Mouse (Mus musculus): ENCODE measurements around the gene Car8.
A peak's percentile ranks its signal among the peaks of the same experiment; 100 is the strongest.

Gene Car8

DNA sequence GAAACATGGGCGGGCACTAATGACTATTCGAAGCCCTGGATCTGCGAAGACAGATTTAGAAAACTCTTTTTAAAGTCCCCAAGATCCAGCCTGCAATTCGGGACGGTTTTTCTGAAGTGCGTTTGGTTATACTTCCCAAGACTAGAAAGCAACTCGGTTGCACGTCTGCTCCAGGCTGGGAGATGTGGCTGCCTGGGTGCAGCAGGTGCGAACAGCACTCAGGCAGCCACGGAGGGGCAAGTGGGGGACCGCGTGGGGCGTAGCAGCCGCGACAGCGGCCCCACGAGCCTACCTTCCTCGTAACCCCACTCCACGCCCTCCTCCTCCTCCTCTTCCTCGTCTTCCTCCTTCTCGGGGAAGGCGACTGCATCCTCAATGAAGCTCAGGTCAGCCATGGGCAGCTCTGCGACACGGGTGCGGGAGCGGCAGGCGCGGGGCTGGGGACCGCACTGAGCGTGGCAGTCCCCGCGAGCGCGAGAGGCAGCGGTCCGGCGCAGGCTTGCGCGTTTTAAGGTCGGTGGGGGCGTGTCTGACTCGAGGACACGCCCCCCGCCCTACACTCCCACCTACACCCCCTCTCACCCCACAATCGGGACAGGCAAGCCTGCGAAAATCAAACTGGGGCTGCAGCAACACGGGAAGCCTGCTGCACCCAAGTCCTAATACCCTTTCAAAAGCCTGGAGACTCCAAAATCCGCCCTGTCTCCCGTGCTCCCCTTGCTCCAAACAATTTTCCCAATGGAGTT, at the start of gene Car8:
TSS of gene Car8 (minus strand) at position 482 of the 746 bp plus-strand sequence.
- DNase-seq: peak; percentile 49

DNA sequence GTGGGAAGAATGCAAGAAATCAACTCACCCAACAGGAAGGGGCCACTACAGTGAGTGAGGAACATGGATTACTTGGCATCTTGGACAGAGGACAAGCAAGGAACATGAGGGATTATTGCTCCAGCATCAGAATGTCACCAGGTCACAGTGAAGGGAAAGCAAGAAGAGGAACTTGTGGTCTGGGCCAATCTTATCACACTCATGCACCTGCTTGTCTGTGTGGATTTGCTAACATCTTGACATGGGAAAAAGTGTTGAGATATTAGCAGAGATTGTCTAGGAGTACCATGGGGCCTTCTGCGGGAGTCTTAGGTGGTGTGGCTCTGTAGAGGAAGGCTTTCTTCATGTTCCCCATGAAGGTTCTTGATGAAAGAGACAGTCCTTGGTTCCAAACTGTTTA, 46.1 kb upstream of the Car8 start:
- no peak for DNase-seq

DNA sequence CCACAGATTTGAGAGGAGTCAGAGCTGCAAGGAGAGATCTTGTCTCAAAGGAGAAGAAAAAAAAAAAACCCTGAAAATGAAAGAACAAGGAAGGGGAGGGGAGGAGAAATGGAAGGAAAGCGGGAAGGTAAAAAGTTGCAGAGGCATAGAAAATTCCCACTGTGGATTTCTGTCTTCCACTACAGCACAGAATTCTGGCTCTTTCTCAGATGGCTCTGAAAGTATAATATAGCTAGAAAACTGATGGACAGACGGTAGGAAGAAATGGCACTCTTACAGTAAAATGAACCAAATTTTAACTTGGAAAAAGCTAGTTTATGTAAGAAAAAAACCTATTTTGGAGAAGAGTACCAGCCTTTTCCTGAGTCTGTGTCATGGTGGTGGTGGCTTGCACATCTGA, 39.3 kb upstream of the Car8 start:
- DNase-seq: no peak

DNA sequence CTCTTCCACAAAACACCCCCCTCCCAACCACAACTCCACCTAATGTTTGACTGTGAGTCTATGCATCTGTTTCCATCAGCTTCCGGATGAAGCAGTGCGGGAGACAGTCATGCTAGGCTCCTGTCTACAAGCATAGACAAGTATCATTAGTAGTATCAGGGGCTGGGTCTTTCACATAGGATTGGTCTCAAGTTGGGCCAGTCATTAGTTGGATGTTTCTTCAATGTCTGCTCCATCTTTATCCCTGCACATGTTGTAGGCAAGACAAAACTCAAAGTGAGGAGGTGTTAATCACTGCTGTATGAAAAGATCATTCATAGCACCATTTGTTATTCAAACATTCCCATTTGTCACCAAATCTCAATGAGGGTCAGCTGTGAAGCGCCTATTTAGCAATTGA, 11.0 kb upstream of the Car8 start:
- DNase-seq: no peak

DNA sequence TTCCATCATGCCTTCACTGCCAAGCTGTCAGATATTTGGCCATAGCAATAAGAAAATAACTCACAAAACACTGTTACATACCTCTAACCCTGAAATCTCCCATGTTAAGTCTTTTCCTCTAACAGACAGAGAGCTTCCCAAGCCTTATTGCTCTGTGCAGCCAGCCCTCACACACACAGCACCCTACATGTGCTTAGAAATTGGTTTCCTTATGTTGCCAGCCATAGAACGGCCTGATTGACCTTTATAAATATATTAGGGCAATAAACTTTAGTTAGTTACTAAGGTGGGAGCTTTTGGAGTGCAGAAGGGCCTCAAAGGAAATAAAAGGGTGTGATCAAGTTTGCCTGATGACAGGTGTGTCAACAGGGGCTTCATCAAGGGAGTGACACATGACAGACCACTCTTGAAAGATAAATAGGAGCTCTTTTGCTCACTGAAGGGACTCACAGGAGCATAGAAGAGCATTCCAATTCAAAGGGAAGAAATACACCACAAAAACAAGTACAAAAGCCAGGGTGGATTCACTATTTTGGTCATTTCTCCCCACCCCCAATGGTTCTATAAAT, 6.7 kb upstream of the Car8 start:
- no peak for DNase-seq

DNA sequence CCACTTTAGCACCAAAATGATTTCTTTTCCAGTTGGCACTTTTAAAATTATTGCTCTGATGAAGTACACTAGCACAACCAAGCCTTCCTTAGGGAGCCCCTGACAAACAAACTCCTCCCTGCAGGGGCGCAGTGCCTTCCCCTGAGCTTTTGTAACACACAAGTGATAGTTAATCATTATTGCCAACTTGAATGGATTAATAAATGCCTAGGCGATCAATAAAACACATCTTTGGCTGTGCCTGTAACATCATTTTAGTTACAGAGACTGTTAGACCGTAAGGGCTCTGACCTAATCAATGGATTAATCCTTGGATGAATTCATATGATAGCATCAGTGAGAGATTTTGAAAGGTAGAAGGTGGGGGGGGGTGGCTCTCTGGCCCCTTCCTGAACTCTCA, 6.2 kb upstream of the Car8 start:
- DNase-seq: no peak

DNA sequence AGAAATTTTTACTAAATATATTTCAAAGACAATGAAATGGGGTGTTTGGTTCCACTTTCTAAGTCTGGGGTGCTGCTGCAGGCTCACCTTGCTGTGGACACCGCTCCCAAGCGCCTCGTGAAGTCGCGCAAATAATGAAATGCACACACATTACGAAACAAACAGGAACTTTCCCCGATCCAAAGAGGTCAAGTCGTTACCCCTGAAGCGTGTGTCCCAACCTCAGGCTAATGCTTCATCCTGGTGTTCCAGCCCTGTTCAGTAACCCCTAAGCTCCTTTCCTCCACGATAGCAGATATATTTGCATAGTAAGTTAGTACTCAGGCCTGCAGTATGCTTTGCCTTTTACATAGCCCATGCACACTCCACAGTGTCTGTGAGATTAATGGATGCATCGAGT, 858 bp upstream of the Car8 start:
- no peak for DNase-seq

DNA sequence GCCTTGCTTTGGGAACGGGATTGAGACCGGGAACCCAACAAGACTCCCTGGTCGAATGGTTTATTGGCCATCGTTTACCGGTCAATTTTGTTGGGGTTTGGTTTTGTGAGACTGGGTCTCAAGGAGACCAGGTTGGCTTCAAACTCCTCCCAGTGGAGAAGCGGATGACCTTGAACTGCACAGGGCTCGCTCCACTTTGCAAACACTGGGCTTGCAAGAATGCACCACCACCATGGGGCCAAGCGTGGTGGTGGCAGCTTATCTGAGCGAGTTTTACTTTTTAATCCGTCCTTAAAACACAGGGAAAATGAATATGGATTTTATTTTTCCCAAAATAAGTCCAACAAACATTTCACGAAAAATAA, 447 bp upstream of the Car8 start:
- DNase-seq: no peak

DNA sequence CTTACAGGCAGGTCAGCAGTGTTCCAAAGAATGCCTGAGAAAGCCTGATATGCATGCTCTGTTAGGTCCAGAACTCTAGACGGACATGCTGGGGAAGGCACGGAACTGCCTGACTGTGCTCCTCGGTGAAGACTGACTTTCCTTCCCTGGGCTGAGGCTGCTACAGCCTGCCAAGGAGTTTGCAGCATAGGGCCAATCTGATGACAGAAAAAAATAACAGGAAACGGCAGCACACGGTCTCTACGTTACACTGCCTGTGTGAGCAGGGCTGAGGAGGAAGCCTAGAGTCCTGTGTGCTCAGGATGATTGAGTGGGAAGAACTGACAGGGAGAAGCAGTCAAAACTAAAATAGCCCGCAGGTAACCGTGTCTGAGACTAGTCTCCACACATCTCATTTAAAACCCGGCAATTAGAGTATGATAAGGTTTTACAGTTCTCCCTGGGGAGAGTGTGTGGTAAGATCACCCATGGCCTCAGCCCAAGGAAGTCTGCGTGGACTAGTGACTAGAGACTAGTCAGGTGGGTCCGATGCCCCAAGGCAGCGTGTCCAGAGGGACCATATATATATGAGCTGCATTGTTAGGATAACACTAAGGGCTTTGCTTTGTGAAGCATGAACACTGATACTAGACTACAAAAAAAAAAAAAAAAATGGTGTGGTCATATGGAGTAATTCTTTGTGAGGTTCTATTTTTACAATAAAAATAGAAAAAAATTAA, 6.3 kb downstream of the Car8 start:
- DNase-seq: no peak

DNA sequence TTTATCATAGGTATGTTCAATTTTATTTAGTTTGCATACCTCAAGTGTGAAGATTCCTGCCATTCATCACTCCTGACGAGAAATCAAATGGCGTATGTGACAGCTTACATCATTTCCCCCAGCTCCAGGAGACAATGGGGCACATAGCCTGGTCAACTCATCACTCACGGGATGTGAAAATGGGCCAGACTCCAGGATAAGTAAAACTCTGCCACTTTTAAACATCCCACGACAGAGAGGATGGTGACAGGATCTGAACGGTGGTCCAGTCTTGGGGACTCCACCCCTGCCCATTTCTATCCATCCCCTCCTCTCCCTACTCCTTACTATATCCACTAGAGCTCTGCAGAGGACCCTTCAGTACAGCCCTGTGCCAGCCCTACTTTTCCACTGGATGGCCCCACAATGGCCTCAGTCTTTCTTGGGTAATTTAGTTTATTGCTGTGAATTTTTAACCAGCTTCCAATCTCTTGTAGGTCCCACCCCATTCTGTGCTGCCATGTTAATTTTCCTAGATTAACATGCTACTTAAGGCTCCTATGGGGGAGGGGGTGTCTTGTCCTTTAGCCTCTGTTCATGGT, 7.5 kb downstream of the Car8 start:
- DNase-seq: no peak

DNA sequence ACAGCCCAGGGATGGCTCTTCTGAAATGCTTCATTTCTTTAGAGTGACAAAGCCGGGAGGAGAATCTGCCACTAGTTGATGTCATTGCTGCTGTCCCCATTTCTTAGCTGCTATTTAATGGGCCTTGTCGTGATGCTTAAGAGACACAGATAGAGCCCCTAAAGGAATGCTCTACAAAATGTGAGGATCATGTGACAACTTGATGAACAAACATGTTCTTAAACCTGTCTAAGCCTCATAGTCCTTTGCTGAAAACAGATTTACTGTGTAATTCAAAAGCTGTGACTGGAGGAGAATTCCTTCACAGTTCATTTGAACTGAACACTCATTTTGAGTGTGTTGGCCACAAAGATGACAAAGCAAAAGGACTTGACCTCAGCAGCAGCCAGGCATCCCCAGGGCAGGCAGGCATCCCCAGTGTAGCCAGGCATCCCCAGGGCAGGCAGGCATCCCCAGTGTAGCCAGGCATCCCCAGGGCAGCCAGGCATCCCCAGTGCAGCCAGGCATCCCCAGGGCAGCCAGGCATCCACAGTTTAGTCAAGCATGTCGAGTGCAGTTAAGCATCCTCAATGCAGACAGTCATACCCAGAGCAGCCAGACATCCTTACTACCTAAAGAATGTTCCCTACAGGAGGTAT, 9.1 kb downstream of the Car8 start:
- DNase-seq: no peak

DNA sequence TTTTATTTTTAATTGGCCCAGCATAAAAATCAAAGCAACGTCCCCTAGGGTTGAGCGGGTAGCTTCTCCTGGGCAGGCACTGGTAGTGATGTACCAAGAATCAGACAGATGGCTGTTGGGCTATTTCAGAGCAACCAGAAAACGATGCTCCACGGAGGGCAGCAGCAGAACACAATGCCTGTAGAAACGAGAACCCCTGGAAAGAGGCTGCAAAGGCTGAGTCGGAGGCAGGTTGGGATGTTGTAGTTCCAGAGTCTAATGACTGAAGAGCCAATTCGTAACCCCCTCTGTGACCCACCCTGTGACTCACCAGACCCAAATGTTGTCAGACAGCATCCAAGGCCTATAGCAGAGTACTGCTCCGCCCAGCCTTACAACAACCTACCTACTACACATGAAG, 19.9 kb downstream of the Car8 start:
- DNase-seq: no peak

DNA sequence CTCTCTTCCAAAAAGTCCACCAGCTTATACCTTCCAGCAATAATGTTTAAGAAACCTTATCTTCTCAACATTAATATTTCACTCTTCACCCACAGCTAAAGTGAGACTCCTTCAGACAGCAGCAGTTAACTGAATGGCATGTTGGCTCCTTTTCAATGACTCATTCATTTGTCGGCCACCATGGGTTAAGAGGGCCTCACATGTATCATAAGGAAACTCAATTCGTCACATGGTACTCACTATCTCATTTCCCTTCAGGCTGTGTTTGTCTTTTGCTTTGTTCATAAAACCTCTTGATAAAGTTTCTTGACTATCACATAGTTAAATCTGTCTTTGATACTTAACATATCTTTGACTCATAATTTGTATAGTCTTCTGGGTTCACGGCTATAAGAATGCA, 20.8 kb downstream of the Car8 start:
- no peak for DNase-seq

DNA sequence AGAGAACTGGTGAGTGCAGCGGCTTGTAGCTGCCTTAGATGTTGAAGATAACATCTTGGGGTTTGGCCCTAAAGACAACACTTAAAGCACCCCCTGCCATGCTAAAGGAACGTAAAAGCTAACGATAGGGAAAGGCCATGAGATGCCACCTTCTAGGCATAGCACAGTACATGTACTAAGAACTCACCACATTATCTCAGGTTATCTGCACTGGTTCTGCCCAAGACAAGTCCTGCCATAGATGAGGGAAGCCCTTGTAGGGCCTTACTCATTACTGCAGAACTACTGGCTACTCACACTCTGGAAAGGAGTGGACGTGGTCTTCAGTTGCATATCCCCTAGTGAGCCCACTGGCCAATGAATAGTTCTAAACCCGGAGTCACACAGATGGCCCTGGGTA, 21.6 kb downstream of the Car8 start:
- no peak for DNase-seq

DNA sequence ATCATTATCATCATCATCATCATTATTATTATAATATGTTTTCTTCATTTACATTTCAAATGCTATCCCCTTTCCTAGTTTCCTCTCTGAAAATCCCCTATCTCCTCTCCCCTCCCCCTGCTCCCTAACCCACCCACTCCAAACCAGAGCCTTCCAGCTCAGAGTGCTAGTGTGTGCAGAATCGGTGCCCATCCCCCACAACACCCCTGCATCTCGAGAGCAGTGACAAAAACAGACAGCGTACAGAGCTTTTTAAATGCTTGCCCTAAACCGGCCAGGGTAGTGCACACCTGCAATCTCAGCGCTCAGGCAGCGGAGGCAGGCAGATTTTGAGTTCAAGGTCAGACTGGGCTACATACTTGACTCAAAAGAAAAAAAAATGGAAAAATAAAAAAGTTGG, 22.3 kb downstream of the Car8 start:
- DNase-seq: peak; percentile 33

DNA sequence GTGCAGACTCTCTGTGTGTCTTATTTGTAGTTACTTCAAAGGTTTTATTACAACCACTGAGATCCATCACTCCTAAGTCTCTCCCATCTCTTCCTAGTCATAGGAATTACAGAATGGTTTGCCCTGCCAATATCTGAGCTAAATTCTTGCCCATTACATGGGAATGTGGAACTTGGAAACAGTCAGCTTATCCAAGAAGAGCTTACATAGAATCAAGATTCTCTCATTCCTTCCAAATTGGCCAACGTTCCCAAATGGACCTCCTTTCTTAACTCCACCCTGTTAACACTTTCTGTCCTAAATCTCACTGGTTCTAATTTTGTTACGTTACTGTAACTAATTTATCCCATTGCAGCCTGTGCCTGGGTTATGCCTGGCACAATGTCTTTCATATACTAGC, 25.2 kb downstream of the Car8 start:
- no peak for DNase-seq

DNA sequence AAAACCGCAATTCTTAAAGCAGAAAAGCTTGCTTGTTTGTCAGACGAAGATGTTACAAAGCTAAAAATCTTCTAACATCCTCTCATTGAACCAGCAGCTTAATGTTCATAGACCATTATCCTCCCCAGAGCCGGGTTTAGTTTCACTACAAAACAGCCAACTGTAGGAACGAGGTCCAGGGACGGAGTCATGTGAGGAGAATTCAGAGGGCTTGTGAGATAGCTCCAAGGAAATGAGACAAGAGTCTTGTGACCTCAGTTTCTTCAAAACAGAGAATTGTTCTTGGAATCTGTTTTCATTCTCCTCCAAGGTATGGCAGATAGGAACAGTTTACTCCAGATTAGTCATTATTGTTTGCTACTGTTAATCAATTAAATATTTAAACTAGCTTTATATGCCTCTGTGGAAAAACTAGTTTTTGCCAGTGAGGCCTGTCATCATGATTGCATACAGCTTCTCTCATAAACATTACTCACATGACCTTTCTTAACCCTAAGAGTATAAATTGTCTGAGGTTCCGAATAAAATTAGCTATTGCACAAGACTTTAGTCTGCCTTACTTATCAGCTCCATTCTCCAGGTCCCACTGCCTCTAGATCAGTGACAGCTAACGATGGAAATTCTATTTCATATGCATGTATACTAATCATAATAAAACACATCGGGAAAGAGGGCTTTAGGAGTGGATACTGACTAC, 25.8 kb downstream of the Car8 start:
- no peak for DNase-seq

DNA sequence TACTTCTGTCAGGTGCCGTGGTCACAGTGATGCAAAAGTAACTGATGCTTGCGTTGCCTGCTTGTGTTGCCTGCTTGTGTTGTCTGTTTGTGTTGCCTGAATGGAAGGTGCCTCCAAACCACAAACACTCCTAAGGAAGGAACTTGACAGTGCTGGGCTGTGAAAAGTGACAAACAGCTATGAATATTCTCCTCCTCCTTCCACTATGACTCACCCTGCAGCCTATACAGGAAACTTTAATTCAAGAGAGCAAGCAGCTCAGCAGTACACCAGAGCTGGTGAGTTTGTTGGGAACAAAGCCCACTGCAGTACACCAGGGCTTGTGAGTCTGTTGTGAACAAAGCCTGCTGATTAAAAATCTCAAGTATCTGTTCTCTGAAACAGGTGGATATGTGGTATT, 28.4 kb downstream of the Car8 start:
- DNase-seq: no peak

DNA sequence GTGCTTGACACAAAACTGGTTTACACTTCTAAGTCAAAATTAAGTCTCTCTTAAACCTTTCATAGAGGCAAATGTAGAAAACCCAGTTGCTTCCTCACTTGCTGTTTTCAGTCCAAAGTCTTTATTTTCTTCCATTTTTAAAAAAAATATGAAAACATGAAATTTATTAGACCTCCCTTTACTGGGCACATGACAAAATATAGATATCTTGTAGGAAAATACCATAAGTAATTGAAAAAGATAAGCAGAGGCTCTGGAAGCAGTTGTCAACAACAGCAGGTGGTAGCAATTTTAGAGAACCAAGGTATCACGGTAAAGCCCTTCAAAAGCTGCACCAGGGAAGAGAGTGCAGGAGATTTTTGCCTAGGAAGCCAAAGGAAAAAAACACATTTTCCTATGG, 30.9 kb downstream of the Car8 start:
- DNase-seq: no peak

DNA sequence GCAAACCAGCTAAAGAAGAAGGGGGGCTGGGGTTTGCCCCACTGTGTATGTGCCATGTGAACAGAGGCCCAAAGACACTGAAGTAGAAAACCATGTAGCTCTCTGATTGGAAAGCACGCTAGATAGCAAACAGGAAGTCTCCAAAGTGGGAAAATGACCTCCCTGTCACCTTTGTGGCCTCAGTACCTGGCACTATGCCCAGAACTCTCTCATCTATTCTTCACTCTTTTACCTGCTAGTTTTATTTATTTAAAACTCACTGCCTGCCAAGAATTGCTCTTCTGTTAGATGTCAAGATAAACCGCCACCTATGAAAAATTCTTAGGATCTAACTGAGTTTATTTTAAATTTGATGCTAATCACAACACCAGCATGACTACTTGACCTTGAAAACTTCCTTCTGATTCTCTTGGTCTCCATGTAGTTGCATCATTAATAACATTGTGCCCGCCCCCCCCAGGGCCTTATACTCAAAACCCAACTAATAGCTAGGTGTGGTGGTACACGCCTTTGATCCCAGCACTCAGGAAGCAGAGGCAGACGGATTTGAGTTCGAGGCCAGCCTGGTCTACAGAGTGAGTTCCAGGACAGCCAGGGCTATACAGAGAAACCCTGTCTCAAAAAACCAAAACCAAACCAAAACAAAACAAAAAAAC, 31.8 kb downstream of the Car8 start:
- no peak for DNase-seq

DNA sequence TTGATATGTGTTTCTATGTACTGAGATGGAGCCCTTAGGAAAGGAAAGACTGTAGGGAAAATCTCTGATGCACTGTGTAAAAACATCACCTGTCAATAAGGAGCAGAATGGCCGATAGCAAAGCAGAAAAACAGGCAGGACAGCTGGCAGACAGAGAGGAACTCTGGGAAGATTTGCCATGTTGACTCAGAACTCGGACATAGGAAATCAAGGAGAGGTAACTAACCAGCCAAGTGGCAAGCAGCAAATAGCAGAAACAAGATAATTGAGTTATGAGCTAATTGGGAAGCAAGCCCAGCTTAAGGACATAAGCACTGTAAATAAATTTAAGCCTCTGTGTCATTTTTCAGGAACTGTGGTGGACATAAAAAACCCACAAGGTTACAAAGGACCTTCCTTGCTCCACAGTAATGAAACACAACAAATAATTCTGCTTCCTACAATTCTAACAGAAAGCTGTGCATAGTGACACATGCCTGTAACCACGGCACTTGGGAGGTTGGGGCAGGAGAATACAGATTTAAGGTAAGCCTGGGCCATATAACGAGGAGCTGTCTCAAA, 33.7 kb downstream of the Car8 start:
- no peak for DNase-seq

DNA sequence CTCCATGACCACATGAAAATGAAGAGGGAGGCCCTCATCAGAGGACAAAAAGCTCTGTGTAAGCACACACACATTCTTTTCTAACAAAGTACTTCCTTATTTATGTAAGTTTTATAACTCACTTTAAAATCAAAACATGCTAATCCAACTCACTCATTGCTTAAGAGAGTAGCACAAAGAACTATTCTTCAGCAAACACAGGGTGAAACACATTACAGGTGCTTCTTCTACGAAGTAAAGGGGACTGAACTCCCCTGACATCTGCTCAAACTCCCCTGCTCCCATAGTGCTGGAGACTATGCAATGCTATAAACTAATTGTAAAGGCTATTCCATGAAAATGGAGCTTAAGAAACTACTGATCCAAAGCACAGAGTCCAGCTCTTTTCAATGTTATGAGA, 35.5 kb downstream of the Car8 start:
- no peak for DNase-seq
